Mouse (Mus musculus) E14TG2a.4 (cell line): ENCODE measurements at regions not wholly inside any gene's neighbourhood (a gene's known extent, or its start where the extent isn't known, plus 50 kb on each side); places are given as distances from the start of the nearest gene placed in this dataset.
"Not testable (repeated sequence)": the region's sequence is repeated elsewhere in the genome, so short reads cannot be mapped to it uniquely, and the experiment has no call there.

Experiments used
- H3K27me3 ChIP-seq: 2 replicates; pipeline ENCODE4 v1.6.1; 2014; ENCODE audit warnings: low read length, control low read depth; ENCODE audit not compliant: insufficient read depth
- H3K36me3 ChIP-seq: 2 replicates; pipeline ENCODE4 v1.6.1; 2014; ENCODE audit warnings: low read length, control low read depth; ENCODE audit not compliant: insufficient read depth
- H3K4me1 ChIP-seq: replicated peaks from 2 replicates; pipeline ENCODE4 v1.6.1; 2014; ENCODE audit warnings: low read depth, low read length, control low read depth
- H3K4me3 ChIP-seq: replicated peaks from 2 replicates; pipeline ENCODE4 v1.5.1; 2014; ENCODE audit warnings: mild to moderate bottlenecking, low read length
- H3K9me3 ChIP-seq: 2 replicates; pipeline ENCODE4 v1.6.1; 2014; ENCODE audit warnings: low read length, control low read depth
- CTCF ChIP-seq: conservative IDR thresholded peaks from 2 replicates; pipeline ENCODE4 v1.5.1; 2014; ENCODE audit warnings: low read length
- NANOG ChIP-seq: IDR thresholded peaks from 2 replicates; pipeline ENCODE4 v1.6.1; 2014; ENCODE audit warnings: borderline replicate concordance, low read length, mixed read lengths
- POU5F1 ChIP-seq: IDR thresholded peaks from 2 replicates; pipeline ENCODE4 v1.6.1; 2014; ENCODE audit warnings: low read length, borderline replicate concordance

- Histone ChIP-seq H3K36me3 (no peaks in the 10 kb centered on the region), H3K27me3 (no peaks in the 10 kb centered on the region), H3K9me3 (no peaks in the 10 kb centered on the region), H3K4me1 (no peaks in the 10 kb centered on the region), H3K4me3 (no peak overlapping the region)
- TF ChIP-seq CTCF (no peak), POU5F1 (no peak), NANOG (no peak)
Observed at GRCm38 (mm10) chr10:99320797-99321196, 57.8 kb downstream of the Dusp6 start.

GRCm38 (mm10) chr10:99323358-99323757 lies 60.3 kb downstream of the Dusp6 start:
- H3K27me3 ChIP-seq = no peaks in the 10 kb centered on the region
- H3K9me3 ChIP-seq = no peaks in the 10 kb centered on the region
- H3K4me1 ChIP-seq = no peaks in the 10 kb centered on the region
- H3K4me3 ChIP-seq = no peak overlapping the region
- no peak for TF ChIP-seq CTCF
- no peak for TF ChIP-seq POU5F1
- no peak for TF ChIP-seq NANOG
- H3K36me3 ChIP-seq = no peaks in the 10 kb centered on the region

- Histone ChIP-seq H3K4me1 (peaks cover 6% of the 10 kb centered on the region), H3K36me3 (no peaks in the 10 kb centered on the region), H3K4me3 (no peak overlapping the region), H3K9me3 (no peaks in the 10 kb centered on the region), H3K27me3 (no peaks in the 10 kb centered on the region)
- no peak for TF ChIP-seq POU5F1
- TF ChIP-seq CTCF = no peak
- TF ChIP-seq NANOG = no peak
Observed at GRCm38 (mm10) chr10:99327501-99327900, 64.5 kb downstream of the Dusp6 start.

DNA sequence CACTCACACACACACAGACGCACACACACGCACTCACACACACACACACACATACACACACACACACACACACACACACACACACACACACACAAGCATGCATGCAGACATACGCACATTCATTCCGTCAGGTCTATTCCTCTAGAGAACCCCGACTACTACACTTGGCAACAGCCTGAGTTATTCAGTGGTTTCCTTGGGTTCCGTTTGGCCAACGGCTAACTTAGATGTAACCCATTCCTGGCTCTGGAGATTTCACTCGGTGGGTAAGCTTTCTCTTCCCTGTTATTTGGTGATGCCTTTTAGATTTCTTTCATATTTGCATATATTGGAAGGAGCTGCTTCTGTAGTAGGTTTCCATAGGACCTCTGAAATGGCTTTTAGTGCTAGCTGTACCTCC lies 65.5 kb downstream of the Dusp6 start:
- H3K27me3 ChIP-seq = no peaks in the 10 kb centered on the region
- no peaks in the 10 kb centered on the region for H3K36me3 ChIP-seq
- TF ChIP-seq POU5F1 = no peak
- no peak for TF ChIP-seq CTCF
- TF ChIP-seq NANOG = no peak
- no peaks in the 10 kb centered on the region for H3K9me3 ChIP-seq
- H3K4me1 ChIP-seq = peaks cover 6% of the 10 kb centered on the region
- H3K4me3 ChIP-seq = no peak overlapping the region

GRCm38 (mm10) chr10:99329469-99329868 lies 66.4 kb downstream of the Dusp6 start:
- TF ChIP-seq CTCF (no peak), POU5F1 (no peak), NANOG (no peak)
- no peak overlapping the region for H3K4me3 ChIP-seq
- H3K36me3 ChIP-seq = no peaks in the 10 kb centered on the region
- H3K4me1 ChIP-seq = peaks cover 6% of the 10 kb centered on the region
- H3K27me3 ChIP-seq = no peaks in the 10 kb centered on the region
- no peaks in the 10 kb centered on the region for H3K9me3 ChIP-seq

DNA sequence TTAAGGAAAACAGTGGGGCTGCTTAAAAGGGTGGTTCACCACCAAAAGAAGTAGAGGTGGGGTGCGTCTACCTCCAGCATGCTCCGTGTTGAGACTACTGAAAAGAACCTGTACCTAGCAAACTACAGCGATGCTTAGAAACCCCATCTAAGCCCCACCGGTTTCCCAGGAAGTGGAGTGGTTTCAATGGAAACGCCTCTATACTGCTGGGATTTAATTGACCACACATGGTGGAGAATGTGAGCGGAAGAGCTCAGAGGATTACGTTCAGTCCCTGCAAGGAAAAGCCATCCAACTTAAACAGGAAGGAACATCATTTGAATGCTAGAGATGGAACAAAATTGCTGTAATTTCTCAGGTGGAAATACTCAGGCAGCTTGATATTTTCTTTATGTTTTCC lies 67.5 kb downstream of the Dusp6 start:
- Histone ChIP-seq H3K4me1 (peaks cover 6% of the 10 kb centered on the region), H3K27me3 (no peaks in the 10 kb centered on the region), H3K9me3 (no peaks in the 10 kb centered on the region), H3K4me3 (no peak overlapping the region), H3K36me3 (no peaks in the 10 kb centered on the region)
- no peak for TF ChIP-seq NANOG
- TF ChIP-seq POU5F1 = no peak
- no peak for TF ChIP-seq CTCF

DNA sequence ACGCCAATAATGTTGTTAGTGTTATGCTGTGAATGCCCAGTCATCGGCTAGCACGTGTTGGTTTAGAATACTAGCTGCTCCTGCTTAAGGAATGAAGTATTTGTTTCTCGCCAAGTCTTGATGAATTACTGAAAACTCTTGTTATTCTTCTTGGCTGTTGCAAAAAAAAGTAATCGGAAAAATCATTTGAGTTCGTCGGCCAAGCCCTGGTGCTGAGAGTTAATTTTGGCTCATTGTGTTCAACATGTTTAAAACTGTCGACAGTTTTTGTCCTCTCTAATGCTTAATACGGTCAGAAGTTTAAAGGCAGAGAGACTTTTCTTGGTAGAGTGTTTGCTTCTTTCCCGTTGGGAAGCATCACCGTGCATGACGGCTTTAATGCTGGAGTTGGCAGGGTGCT lies 68.8 kb downstream of the Dusp6 start:
- Histone ChIP-seq H3K4me1 (peaks cover 6% of the 10 kb centered on the region), H3K4me3 (no peak overlapping the region), H3K27me3 (no peaks in the 10 kb centered on the region), H3K36me3 (no peaks in the 10 kb centered on the region), H3K9me3 (peaks cover 2% of the 10 kb centered on the region; the same call in 1 of the 2 replicates)
- TF ChIP-seq NANOG (no peak), CTCF (no peak), POU5F1 (no peak)

- TF ChIP-seq POU5F1 = no peak
- no peak for TF ChIP-seq NANOG
- no peak for TF ChIP-seq CTCF
- no peaks in the 10 kb centered on the region for H3K27me3 ChIP-seq
- peaks cover 22% of the 10 kb centered on the region for H3K9me3 ChIP-seq
- H3K4me1 ChIP-seq = peaks cover 6% of the 10 kb centered on the region
- H3K36me3 ChIP-seq = no peaks in the 10 kb centered on the region
- no peak overlapping the region for H3K4me3 ChIP-seq
Observed at GRCm38 (mm10) chr10:99333831-99334230, 70.8 kb downstream of the Dusp6 start.

DNA sequence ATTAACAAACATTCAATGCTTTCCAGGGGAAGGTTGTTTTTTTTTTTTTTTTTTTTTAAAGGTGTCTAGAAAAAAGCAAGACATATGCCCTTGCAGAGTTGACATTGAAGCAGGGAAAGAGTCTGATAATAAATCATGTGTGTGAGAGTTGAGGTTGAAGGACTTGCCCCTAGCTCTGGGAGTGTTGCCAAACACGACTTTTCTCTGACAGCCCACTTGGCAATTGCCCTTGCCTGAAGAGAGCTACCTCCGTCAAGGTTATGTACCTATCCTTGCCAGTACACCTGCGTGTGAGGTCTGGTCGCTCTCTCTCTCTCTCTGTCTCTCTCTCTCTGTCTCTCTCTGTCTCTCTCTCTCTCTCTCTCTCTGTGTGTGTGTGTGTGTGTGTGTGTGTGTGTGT lies 73.1 kb downstream of the Dusp6 start:
- Histone ChIP-seq H3K4me3 (no peak overlapping the region), H3K27me3 (no peaks in the 10 kb centered on the region), H3K36me3 (no peaks in the 10 kb centered on the region), H3K4me1 (no peaks in the 10 kb centered on the region), H3K9me3 (peaks cover 23% of the 10 kb centered on the region)
- TF ChIP-seq NANOG (no peak), POU5F1 (no peak), CTCF (no peak)

DNA sequence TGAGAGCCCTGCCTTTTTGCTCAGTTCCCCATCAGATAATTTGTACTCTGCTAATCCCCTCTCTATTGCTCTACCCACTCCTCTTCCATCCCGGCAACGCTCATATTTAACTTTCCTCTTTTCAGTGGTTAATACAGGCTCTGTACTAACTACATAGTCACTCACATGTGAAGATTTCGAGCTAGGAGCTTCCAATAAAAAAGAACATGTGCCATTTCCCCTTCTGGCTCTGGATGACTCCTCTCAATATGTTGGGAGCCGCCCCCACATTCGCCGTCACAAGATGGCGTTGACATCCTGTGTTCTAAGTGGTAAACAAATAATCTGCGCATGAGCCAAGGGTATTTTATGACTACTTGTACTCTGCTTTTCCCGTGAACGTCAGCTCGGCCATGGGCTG lies 75.8 kb downstream of the Dusp6 start:
- not testable (repeated sequence) for H3K27me3 ChIP-seq, H3K4me3 ChIP-seq, H3K36me3 ChIP-seq, H3K4me1 ChIP-seq
- peaks cover 23% of the 10 kb centered on the region for H3K9me3 ChIP-seq

DNA sequence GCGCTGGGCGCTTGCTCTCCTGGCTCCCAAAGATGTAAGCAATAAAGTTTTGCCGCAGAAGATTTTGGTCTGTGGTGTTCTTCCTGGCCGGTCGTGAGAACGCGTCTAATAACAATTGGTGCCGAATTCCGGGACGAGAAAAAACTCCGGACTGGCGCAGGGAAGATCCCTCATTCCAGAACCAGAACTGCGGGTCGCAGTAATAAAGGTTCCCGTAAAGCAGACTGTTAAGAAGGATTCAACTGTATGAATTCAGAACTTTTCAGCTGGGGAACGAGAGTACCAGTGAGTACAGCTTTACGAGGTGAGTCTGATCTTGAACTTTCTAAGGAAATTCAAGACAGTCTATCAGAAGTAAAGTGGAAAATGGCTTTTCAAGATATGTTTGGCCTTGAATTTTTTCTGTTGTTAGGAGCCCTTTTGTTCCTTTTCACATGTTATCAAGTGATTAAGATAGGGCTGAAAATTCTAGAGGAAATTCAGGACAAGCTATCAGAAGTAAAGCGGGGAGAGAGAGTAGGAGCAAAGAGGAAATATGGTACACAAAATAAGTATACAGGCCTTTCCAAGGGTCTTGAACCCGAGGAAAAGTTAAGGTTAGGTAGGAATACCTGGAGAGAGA lies 76.4 kb downstream of the Dusp6 start:
- H3K4me3 ChIP-seq, H3K4me1 ChIP-seq, H3K27me3 ChIP-seq, H3K36me3 ChIP-seq: not testable (repeated sequence)
- H3K9me3 ChIP-seq = peaks cover 23% of the 10 kb centered on the region

- not testable (repeated sequence) for H3K27me3 ChIP-seq, H3K36me3 ChIP-seq, H3K4me3 ChIP-seq, H3K4me1 ChIP-seq
- peaks cover 27% of the 10 kb centered on the region for H3K9me3 ChIP-seq
Observed at GRCm38 (mm10) chr10:99340057-99340456, 77.0 kb downstream of the Dusp6 start.
